Mouse (Mus musculus) spleen, adult 2 months (tissue): ENCODE measurements around the gene Rufy2. TPM values are rescaled to one million over a fixed set of nuclear protein-coding genes. Genes with fewer than 3 reads are reported as not detected.
A peak's percentile ranks its signal among the peaks of the same experiment; 100 is the strongest.

Source experiments
- DNase-seq, 2 experiments: peaks; one replicate each; pipeline versions ENCODE4 v3.0.0 to v3.0.0-alpha.2; 2012 to 2021; ENCODE audit warnings: low spot score in 2 of 2, low read depth in 1 of 2
- H3K27ac ChIP-seq: fragments of 200-500 bp; 2 replicates; pipeline ENCODE4 v1.5.1; 2012; ENCODE audit warnings: low read length, inconsistent platforms; ENCODE audit not compliant: insufficient read depth
- H3K27me3 ChIP-seq: fragments of 200-500 bp; 2 replicates; pipeline ENCODE4 v1.6.1; 2012; ENCODE audit warnings: mild to moderate bottlenecking, moderate library complexity, low read length, inconsistent platforms; ENCODE audit not compliant: control insufficient read depth, insufficient read depth
- H3K36me3 ChIP-seq: fragments of 200-500 bp; 2 replicates; pipeline ENCODE4 v1.6.1; 2012; ENCODE audit warnings: mild to moderate bottlenecking, low read length, inconsistent platforms; ENCODE audit not compliant: control insufficient read depth, insufficient read depth
- H3K4me1 ChIP-seq: fragments of 200-500 bp; 2 replicates; pipeline ENCODE4 v1.6.1; 2011; ENCODE audit warnings: inconsistent platforms; ENCODE audit not compliant: control insufficient read depth, insufficient read depth, insufficient read length
- H3K4me3 ChIP-seq: fragments of 200-500 bp; 2 replicates; pipeline ENCODE4 v1.5.1; 2011; ENCODE audit warnings: mild to moderate bottlenecking, inconsistent platforms; ENCODE audit not compliant: insufficient read depth, insufficient read length; ENCODE audit errors: extremely low read depth
- CTCF ChIP-seq: fragments of 200-500 bp; IDR thresholded peaks from 2 replicates; pipeline ENCODE4 v1.5.1; 2011; ENCODE audit warnings: mild to moderate bottlenecking, inconsistent platforms; ENCODE audit not compliant: insufficient read depth, insufficient read length, insufficient replicate concordance; ENCODE audit errors: extremely low read depth
- POLR2A ChIP-seq: fragments of 200-500 bp; IDR thresholded peaks from 2 replicates; pipeline ENCODE4 v1.6.1; 2011; ENCODE audit warnings: low read depth, low read length, inconsistent platforms
- WGBS: fragments of 180-500 bp; shearing (Covaris S2); methylation state at CpG from one replicate; pipeline ENCODE4 v1.1.7; 2018; 5-methylcytosine and 5-hydroxymethylcytosine counted together
- polyA plus RNA-seq: library from polyadenylated mRNA; depleted of rRNA; stranded (reverse); fragments of >200 nt; gene quantifications from 2 replicates; pipeline ENCODE4 v1.2.3, GENCODE M21; 2012

Gene Rufy2
- polyA plus RNA-seq, 1 experiment: 3.0 TPM

GRCm38 (mm10) chr10:63024580-63024910, 44.5 kb downstream of the Rufy2 start:
- H3K36me3 ChIP-seq: no peaks in the 10 kb centered on the region
- peak; percentile 14 to 49 for DNase-seq
- peaks cover 11% of the 10 kb centered on the region for H3K4me1 ChIP-seq
- H3K4me3 ChIP-seq: peak overlapping the region; percentile 64
- no peaks in the 10 kb centered on the region for H3K27me3 ChIP-seq
- WGBS: 1% methylated on average over 8 of the region's 8 CpGs
- peak overlapping the region; percentile 93 for H3K27ac ChIP-seq
- TF ChIP-seq POLR2A: no peak
- TF ChIP-seq CTCF: no peak

GRCm38 (mm10) chr10:63025016-63025415, 45.0 kb downstream of the Rufy2 start:
- H3K27ac ChIP-seq: no peak overlapping the region
- 17% methylated on average over 2 of the region's 2 CpGs for WGBS
- no peaks in the 10 kb centered on the region for H3K27me3 ChIP-seq
- no peaks in the 10 kb centered on the region for H3K36me3 ChIP-seq
- peaks cover 11% of the 10 kb centered on the region for H3K4me1 ChIP-seq
- DNase-seq: peak in 1 of 2 experiments; percentile 31
- TF ChIP-seq POLR2A (no peak), CTCF (no peak)
- 0 out of 2 replicates have a peak overlapping the region, but pooled peaks have one; percentile 64 for H3K4me3 ChIP-seq

- Histone ChIP-seq H3K4me3 (no peak overlapping the region), H3K36me3 (no peaks in the 10 kb centered on the region), H3K27ac (no peak overlapping the region), H3K4me1 (peaks cover 11% of the 10 kb centered on the region), H3K27me3 (no peaks in the 10 kb centered on the region)
- DNase-seq: no peak
- WGBS: 55% methylated on average over 6 of the region's 6 CpGs
- TF ChIP-seq CTCF (no peak), POLR2A (no peak)
Observed at GRCm38 (mm10) chr10:63025491-63026011, 45.5 kb downstream of the Rufy2 start.

DNA sequence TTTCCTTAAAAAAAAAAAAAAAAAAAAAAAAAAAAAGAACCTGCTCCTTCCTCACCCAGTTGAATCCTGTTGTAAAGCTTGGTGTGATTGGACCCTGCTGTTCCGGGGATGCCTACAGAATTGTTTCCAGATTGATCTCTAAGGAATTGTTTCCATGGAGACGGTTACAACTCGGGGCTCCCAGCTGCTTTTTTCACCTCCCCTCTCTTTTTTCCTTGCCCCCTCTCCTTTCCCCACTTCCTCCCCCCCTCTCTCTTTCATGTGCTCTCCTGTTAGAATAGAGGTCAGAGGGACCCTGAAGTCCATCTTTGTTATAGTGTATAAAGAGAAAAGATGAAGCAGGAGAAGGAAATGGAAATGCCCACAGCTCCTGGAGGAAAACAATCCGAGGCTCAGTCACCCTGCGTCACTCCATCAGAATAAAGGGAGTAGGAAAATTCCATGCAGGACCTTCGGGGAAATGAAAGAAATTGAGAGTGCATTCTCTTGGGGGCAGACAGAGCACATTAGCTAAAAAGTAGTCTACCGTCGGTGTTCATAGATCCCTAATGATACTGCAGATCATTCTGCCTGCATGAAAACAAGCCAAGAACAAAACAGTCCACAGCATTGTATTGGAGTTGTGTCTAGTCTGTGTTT, 46.3 kb downstream of the Rufy2 start:
- Histone ChIP-seq H3K27me3 (no peaks in the 10 kb centered on the region), H3K4me3 (no peak overlapping the region), H3K4me1 (peaks cover 7% of the 10 kb centered on the region; the same call in 1 of the 2 replicates), H3K27ac (no peak overlapping the region), H3K36me3 (no peaks in the 10 kb centered on the region)
- 77% methylated on average over 8 of the region's 8 CpGs for WGBS
- no peak for DNase-seq
- TF ChIP-seq POLR2A: no peak
- TF ChIP-seq CTCF: no peak

GRCm38 (mm10) chr10:63026795-63027160, 46.8 kb downstream of the Rufy2 start:
- peaks cover 6% of the 10 kb centered on the region; the same call in 1 of the 2 replicates for H3K4me1 ChIP-seq
- H3K36me3 ChIP-seq: no peaks in the 10 kb centered on the region
- WGBS: 90% methylated on average over 6 of the region's 6 CpGs
- no peak overlapping the region for H3K4me3 ChIP-seq
- H3K27ac ChIP-seq: no peak overlapping the region
- no peak for TF ChIP-seq POLR2A
- TF ChIP-seq CTCF: no peak
- no peak for DNase-seq
- H3K27me3 ChIP-seq: no peaks in the 10 kb centered on the region

DNA sequence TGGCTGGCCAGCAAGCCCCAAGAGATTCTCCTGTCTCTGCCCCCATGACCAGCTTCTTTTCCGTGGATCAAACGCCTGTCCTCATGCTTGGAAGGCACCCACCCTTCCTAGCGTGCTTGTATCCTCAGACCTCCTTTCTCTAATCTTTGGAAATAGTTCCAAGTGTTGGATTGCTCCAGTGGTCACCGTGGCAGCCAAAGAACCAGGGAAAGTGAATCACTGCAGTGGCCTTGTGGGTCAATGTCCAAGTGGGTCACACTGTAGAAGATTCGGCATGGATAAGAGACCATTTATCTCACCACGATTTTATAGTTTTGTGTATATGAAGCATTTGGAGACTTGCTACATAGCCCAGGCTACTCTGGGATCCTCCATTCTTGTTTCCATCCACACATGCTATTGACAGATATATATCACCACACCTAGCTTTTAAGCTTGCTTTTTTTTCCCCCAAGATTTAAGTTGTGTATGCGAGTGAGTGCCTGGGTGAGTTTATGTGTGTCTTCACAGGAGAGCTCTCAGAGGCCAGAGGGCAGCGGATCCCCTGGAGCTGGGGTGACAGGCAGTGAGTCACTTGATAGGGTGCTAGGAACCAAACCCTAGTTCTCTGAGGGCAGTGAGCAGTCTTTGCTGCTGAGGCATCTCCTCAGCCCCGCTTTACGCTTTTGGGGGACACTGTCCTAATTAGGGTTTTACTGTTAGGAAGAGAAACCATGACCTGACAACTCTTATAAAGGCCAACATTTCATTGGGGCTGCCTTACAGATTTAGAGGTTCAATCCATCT, 47.5 kb downstream of the Rufy2 start:
- TF ChIP-seq CTCF: no peak
- TF ChIP-seq POLR2A: no peak

DNA sequence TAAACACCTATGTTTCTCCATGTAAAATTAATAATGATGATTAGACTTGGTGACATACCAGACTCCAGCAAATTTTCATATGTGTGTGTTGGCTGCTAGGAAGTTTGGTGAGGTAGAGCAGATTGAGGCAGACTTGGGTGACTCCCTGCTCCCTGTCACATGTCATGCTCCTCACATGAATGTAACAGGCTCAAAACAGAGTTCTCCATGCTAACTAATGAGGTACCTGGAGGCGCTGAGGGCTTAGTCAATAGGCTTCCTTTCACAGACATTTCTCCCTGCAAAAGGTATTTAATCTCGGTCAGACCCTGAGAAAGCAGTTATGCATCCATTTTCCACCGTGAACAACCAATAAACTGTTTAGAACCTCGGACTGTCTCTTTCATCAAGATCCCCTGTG, 48.4 kb downstream of the Rufy2 start:
- Histone ChIP-seq H3K36me3 (no peaks in the 10 kb centered on the region), H3K4me1 (peaks cover 4% of the 10 kb centered on the region; the same call in 1 of the 2 replicates), H3K27ac (no peak overlapping the region), H3K27me3 (no peaks in the 10 kb centered on the region), H3K4me3 (no peak overlapping the region)
- WGBS: 97% methylated on average over 4 of the region's 4 CpGs
- no peak for TF ChIP-seq POLR2A
- TF ChIP-seq CTCF: no peak
- no peak for DNase-seq

More for the DNA sequence above, 47.5 kb downstream of the Rufy2 start:
- no peak overlapping the region for H3K4me3 ChIP-seq
- 93% methylated on average over 10 of the region's 10 CpGs for WGBS
- H3K27ac ChIP-seq: no peak overlapping the region
- H3K36me3 ChIP-seq: no peaks in the 10 kb centered on the region
- H3K4me1 ChIP-seq: peaks cover 4% of the 10 kb centered on the region; the same call in 1 of the 2 replicates
- DNase-seq: no peak
- no peaks in the 10 kb centered on the region for H3K27me3 ChIP-seq
